Mouse (Mus musculus) forebrain, embryonic 14.5 days (tissue): ENCODE data around the gene Unc93a2. TPM values are rescaled to one million over a fixed set of nuclear protein-coding genes. Genes with fewer than 3 reads are reported as not detected.

Source experiments
- polyA plus RNA-seq: library from polyadenylated mRNA; unstranded; fragments of >200 nt; fragmentation: Nextera tagmentation; extraction: Ambion mirVana; gene quantifications from 2 replicates; pipeline ENCODE4 v1.2.1, GENCODE M21; 2014

Unc93a2 gene
- polyA plus RNA-seq, 1 experiment from 2014 or later = not detected

Other genes starting within 250 kb of the Unc93a2 start
- gene Rps6ka2, start 215.3 kb downstream of the Unc93a2 start, polyA plus RNA-seq = 18.9 and 21.6 TPM in 2 replicates
- gene Tcp10a, start 60.8 kb downstream of the Unc93a2 start, polyA plus RNA-seq = not detected in 2 replicates
- not detected in 2 replicates for gene Ttll2, start 32.8 kb downstream of the Unc93a2 start, polyA plus RNA-seq
- not detected in 2 replicates for gene Gm49630, start 13.5 kb downstream of the Unc93a2 start, polyA plus RNA-seq